Mouse (Mus musculus): ENCODE data around the gene Itgb6. TPM values are rescaled to one million over a fixed set of nuclear protein-coding genes. Genes with fewer than 3 reads are reported as not detected.

The Itgb6 gene
- not detected in 2 replicates for polyA plus RNA-seq (2015; fragmentation: Nextera tagmentation; extraction: Ambion mirVana)

DNA sequence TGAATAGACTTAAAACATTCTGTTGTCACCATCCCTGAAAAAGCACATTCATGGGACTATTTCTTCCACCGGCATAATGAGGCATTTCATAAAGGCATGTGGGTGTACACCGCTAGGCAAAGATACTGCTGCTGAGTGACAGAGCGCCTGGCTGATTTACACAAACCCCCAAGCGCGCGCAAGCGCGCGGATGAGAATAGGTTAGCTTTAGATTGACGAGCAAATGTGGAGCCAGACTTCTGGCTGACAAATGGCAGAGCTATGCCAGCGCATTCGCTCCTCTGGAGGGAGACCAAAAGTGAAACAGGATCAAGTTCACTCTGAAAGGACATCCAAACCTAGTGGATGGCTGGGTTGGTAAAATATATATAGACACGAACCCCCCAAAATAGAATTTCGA is at the start of gene Itgb6:
TSS of gene Itgb6 (minus strand) at position 130 of the 400 bp plus-strand sequence.

DNA sequence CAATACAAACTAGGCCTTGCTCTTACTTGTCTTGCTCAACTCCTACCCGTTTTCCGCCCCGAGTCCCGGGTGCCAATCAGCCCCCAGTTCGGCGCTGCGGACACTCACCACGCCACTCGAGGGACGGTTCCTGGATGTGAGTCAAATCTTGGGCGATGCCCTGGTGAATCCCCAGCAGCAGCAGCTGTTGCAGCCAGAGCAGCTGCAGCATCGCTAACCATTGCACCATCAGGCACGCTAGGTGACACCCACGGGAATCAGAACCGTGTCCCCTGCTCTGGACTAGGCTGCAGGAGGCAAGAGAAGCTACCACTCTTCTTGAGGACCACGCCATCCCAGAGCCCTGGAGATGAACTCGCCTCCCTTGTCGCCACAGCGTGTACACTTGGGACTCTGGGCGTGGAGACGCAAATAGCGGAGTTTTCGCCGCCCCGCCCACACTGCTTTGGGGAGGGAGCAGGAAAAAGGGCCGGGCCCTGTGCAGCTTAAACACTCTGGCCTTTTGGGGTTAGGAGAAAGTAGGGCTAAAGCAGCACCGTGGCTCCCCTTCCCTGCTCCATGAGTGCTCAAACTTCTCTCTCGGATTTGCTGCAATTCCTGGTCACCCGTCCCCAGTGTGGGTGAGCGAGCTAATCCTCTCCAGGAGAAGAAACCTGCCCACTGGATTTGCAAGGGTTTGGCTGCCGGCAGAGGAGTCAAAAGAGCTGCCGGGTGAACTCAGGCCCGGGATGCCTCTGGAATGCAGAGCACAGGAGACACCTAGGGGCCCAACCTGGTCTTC is 169.4 kb downstream of the Itgb6 start, which contains the start of gene Pla2r1:
TSS of gene Pla2r1 (minus strand) at position 407 of the 781 bp plus-strand sequence.

Other genes starting within 250 kb of the Itgb6 start
- gene Pla2r1, start 169.3 kb downstream of the Itgb6 start, polyA plus RNA-seq (2015; fragmentation: Nextera tagmentation; extraction: Ambion mirVana): 0.46 and 0.75 TPM in 2 replicates
- gene Rbms1, start 240.5 kb upstream of the Itgb6 start, polyA plus RNA-seq (2015; fragmentation: Nextera tagmentation; extraction: Ambion mirVana): 49.1 and 52.2 TPM in 2 replicates